Mouse (Mus musculus): ENCODE results near the gene 9430015G10Rik. TPM values are rescaled to one million over a fixed set of nuclear protein-coding genes. Genes with fewer than 3 reads are reported as not detected.

Gene 9430015G10Rik
- polyA plus RNA-seq (2015; fragmentation: Nextera tagmentation; extraction: Ambion mirVana): 37.6 TPM in 2 replicates

DNA sequence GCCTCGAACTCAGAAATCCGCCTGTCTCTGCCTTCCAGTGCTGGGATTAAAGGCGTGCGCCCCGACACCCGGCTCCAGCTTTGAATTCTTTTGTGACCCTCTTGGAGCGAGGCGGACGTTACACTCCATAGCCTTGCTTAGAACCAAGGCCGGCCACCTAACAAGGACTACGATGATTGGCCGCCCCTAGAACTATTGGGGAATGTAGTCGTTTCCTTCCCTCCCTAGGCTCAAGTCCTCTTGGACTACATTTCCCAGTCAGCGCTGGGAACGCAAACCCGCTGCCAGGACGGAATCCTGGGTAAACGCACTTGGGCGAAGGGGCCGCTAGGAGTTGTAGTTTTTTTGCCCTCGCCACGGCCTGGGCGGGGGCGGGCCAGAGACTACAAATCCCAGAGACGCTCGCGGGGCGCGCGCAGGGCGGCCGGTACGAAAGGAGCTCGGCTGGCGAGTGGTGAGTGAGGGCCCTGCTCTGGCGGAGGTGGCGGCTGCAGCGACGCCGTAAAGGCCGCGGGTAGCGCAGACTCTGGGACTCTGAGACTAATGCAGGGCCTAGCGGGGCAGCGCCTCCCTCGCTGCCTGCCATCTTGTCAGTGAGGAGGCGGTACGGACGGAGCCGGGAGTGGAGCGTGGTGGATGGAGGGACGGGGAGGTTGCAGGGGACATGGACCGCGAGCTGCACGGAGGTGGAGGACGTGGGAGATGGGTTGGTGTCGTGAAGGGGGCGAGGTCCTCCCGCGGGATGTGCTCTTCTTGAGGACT, at the start of gene 9430015G10Rik:
Gene 9430015G10Rik, plus strand, starts transcription at position 413 of the 762 bp plus-strand sequence.
- Histone ChIP-seq H3K4me2 (peak within 1 kb of the TSS; percentile 73), H3K9me3 (no peaks in the 10 kb centered on the region), H3K4me3 (peak within 1 kb of the TSS; percentile 86), H3K27ac (peak within 1 kb of the TSS; percentile 88), H3K36me3 (replicated peaks) (no peaks in the 10 kb centered on the region), H3K27me3 (replicated peaks) (no peaks in the 10 kb centered on the region), H3K4me1 (peaks cover 14% of the 10 kb centered on the region), H3K9ac (peak within 1 kb of the TSS; percentile 88)
- ATAC-seq (replicated peaks): peak; percentile 99
- WGBS: under 1% methylated on average over 60 of the region's 60 CpGs

DNA sequence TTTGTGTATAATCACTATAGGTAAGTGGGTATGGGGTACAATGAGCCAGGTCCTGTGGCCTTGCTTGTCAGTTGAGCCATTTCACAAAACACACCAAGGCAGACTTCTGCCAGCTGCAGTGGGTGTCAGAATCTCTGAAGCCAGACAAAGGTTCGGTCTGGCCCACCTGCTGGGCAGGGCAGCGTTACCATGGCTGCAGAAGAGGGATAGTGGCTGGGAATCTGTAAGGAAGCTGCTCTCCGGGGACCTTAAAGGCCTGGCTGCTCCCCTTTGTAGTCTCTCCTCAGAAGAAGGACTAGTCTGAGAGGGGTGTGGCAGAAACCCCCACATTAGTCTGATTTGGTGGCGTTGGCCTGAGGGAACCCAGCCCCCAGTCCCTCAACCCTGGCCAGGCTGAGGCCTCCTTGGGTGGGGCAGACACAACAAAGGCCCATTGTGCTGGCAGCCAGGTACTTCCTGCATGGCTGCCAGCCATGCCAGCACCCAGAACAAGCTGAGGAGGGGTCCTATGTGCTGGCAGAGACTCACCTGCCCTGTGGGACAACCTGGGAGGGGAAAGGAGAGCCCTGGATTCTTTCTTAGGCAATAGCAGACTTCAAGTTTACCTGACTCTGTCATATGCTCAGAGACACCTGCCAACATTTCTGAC, 45.8 kb upstream of the 9430015G10Rik start:
- WGBS: 6% methylated on average over 4 of the region's 4 CpGs
- no peak overlapping the region for H3K4me3 ChIP-seq
- H3K4me2 ChIP-seq: no peak overlapping the region
- H3K27ac ChIP-seq: peak overlapping the region; percentile 38
- H3K27me3 ChIP-seq (replicated peaks): no peaks in the 10 kb centered on the region
- H3K36me3 ChIP-seq (replicated peaks): no peaks in the 10 kb centered on the region
- ATAC-seq (replicated peaks): no peak
- no peaks in the 10 kb centered on the region for H3K9me3 ChIP-seq
- peaks cover 7% of the 10 kb centered on the region for H3K4me1 ChIP-seq
- H3K9ac ChIP-seq: no peak overlapping the region

DNA sequence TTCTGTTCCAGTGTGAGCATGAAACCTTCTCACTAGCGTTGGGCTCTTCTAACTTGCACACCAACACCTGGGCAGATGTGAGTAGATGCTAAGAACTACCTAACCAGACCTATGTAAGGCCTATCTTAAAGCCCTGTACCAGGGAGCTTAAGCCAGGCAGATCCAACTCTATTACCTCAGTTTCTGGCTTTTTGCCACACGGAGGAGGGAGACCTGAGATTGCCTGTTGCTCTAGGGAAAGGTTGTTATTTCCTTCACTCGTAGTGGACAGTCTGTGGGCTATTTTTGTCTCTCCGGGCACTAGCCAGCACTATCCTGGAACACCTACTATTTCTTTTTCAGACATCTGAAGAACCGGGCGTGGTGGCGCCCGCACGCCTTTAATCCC, 45.3 kb upstream of the 9430015G10Rik start:
- Histone ChIP-seq H3K9ac (no peak overlapping the region), H3K4me3 (no peak overlapping the region), H3K36me3 (replicated peaks) (no peaks in the 10 kb centered on the region), H3K4me2 (no peak overlapping the region), H3K27me3 (replicated peaks) (no peaks in the 10 kb centered on the region), H3K4me1 (peaks cover 7% of the 10 kb centered on the region), H3K9me3 (no peaks in the 10 kb centered on the region), H3K27ac (no peak overlapping the region)
- ATAC-seq (replicated peaks): no peak
- 85% methylated on average over 9 of the region's 9 CpGs for WGBS

DNA sequence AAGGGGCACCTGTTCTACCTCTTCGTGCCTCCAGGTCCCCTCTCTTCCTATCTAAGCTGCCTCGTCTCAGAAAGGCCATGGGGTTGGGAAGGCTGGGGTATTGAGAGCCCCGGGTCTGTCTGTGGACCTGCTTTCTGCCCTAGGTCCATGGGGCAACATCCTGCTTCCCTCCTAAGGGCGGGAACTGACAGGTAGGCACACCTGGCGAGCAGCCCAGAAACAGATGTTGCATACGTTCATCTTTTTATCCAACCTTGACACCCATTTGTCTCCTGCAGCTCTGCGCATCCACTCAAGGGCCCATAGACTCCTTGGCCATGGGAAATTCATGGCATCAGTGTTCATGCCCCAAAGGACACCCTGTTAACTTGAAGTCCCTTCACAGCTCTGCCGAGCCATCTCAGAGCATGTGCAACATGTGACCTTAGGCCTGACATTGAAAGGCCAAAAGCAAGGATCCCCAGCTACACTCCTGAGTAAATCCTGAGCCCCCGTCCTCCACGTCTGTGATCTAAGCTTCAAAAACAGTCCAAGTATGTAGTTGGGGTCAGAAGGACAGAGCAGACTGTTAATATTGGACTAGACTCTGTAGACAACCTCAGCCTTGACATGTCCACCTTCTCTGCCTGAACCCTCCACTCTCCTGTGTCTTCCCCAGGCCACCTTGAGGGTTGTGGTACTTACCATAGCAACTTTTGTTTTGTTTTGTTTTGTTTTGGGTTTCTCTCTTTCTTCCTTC, 44.5 kb upstream of the 9430015G10Rik start:
- 88% methylated on average over 10 of the region's 10 CpGs for WGBS
- no peaks in the 10 kb centered on the region for H3K9me3 ChIP-seq
- ATAC-seq (replicated peaks): no peak
- no peak overlapping the region for H3K4me2 ChIP-seq
- H3K27ac ChIP-seq: no peak overlapping the region
- H3K4me1 ChIP-seq: peaks cover 11% of the 10 kb centered on the region
- H3K36me3 ChIP-seq (replicated peaks): no peaks in the 10 kb centered on the region
- no peak overlapping the region for H3K9ac ChIP-seq
- no peaks in the 10 kb centered on the region for H3K27me3 ChIP-seq (replicated peaks)
- H3K4me3 ChIP-seq: no peak overlapping the region

DNA sequence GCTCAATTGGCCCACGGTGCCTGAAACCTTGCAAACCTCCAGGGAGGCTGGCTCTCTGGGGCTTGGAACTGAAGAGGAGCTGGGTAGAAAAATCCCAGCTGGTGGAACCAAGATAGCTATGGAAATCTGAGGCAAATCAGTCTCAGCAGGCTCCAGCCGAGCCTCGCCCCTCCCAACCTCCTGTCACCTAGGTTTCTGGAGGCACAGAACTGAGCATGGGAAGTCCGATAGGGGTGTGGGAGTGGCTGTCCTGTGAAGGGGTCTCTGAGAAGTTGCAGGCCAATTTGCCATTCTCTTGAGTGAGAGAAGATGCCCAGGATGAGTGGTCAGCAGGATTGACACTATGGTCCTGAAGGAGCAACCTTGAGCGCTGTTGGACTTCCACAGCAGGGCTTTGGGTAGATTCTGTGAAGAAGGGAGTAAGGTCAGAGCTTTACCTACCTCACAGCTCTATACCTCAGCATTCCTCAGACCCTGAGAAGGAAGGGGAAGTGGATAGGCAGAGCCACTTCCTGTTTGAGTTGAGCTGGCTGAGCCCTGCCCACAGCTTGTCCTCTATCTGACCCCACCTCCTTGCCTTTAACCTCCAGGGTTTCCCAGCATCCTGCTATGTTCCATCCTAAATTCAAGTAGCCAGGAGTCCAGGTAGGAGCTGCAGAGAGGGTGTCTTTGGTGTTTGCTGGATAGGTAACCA, 42.4 kb upstream of the 9430015G10Rik start:
- no peak for ATAC-seq (replicated peaks)
- Histone ChIP-seq H3K4me3 (no peak overlapping the region), H3K4me2 (no peak overlapping the region), H3K9me3 (no peaks in the 10 kb centered on the region), H3K27ac (no peak overlapping the region), H3K4me1 (peaks cover 14% of the 10 kb centered on the region), H3K27me3 (replicated peaks) (no peaks in the 10 kb centered on the region), H3K9ac (no peak overlapping the region), H3K36me3 (replicated peaks) (no peaks in the 10 kb centered on the region)
- 69% methylated on average over 5 of the region's 5 CpGs for WGBS

DNA sequence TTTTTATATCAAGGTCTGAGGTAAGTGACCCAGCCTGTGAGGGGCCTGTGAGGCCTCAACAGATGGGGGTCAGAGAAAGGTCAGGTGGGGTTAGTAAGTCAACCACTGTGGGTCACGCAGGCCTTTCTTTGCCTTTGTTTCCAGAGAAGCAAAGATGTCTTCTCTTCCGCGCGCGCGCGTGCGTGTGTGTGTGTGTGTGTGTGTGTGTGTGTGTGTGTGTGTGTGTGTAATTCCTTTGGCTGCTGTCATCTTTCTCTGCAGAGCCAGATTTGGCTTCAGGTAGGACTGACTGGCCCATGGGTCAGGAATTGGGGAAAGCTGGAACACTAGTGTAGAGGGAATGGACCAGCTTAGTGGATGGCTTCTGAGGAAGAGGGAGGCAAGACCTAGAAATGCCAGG, 40.1 kb upstream of the 9430015G10Rik start:
- Histone ChIP-seq H3K36me3 (replicated peaks) (no peaks in the 10 kb centered on the region), H3K9ac (no peak overlapping the region), H3K4me1 (peaks cover 7% of the 10 kb centered on the region), H3K27ac (no peak overlapping the region), H3K4me2 (no peak overlapping the region), H3K9me3 (no peaks in the 10 kb centered on the region), H3K4me3 (no peak overlapping the region), H3K27me3 (replicated peaks) (no peaks in the 10 kb centered on the region)
- ATAC-seq (replicated peaks): no peak
- WGBS: 86% methylated on average over 8 of the region's 8 CpGs

DNA sequence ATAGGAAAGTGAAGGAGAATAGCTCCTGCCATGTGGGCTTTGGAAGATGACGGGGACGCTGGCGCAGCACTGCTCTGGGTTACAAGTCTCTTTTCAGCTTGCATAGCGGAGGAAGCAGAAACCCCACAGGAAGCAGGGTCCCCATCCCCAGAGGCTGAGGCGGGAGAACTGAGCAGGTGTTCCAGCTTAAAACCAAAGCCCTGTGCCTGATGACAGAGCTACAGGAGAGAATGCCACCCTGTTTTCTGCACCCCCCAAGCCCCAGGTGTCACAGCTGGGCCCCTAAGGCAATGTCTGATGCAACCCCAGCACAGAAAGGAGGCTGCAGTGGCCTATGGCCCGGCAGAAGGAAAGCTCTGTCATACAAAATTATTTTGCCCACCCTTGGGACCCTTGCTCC, 39.5 kb upstream of the 9430015G10Rik start:
- H3K27me3 ChIP-seq (replicated peaks): no peaks in the 10 kb centered on the region
- H3K36me3 ChIP-seq (replicated peaks): no peaks in the 10 kb centered on the region
- H3K4me1 ChIP-seq: peaks cover 7% of the 10 kb centered on the region
- WGBS: 54% methylated on average over 6 of the region's 6 CpGs
- H3K4me3 ChIP-seq: no peak overlapping the region
- ATAC-seq (replicated peaks): no peak
- 0 out of 2 replicates have a peak overlapping the region, but pooled peaks have one; percentile 9 for H3K27ac ChIP-seq
- no peak overlapping the region for H3K9ac ChIP-seq
- H3K9me3 ChIP-seq: no peaks in the 10 kb centered on the region
- no peak overlapping the region for H3K4me2 ChIP-seq

DNA sequence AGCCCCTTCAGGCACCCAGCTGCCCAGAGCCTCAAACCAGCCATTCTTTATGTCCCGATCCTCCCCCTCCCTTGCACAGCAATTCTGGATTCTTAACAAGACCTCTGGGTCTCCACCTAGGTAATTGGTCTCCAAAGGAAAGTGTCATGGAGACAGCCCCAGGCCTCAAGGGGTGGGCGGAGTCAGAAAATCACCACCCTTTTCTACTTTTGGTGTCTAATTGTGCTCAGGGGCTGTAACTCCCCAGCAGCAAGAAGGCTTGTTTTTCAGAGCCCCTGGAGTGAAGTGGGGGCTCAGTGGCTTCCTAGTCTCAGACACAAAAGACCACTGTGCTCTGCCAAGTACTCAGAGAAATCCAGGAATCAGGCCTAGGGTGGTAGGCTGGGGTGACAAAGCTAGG, 39.1 kb upstream of the 9430015G10Rik start:
- Histone ChIP-seq H3K27ac (no peak overlapping the region), H3K9ac (no peak overlapping the region), H3K4me1 (peaks cover 7% of the 10 kb centered on the region), H3K4me2 (no peak overlapping the region), H3K9me3 (no peaks in the 10 kb centered on the region), H3K4me3 (no peak overlapping the region), H3K36me3 (replicated peaks) (no peaks in the 10 kb centered on the region), H3K27me3 (replicated peaks) (no peaks in the 10 kb centered on the region)
- 49% methylated on average over 2 of the region's 2 CpGs for WGBS
- ATAC-seq (replicated peaks): no peak

DNA sequence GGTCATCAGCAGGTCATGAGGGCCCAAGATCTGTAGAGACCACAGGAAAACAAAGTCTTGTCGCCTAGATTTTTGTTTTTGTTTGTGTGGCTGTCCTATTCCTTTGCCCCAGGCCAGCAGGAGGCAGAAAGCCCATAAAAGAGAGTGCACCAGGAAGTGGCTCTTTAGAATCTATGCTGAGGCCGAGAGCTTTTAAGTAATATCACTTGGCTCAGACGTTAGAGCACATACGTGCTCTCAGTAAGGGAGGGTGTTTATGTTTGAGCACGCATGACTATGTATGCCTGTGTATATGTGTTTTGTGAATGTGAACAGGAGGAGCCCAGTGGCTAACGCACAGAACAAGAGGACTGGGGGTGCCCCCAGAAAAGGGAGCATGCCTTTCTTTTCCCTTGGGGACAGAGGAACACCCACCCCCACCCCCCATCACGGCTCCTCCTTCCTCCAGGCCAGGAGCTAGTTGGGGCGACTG, 32.8 kb upstream of the 9430015G10Rik start:
- Histone ChIP-seq H3K27me3 (replicated peaks) (peaks cover 17% of the 10 kb centered on the region), H3K27ac (no peak overlapping the region), H3K36me3 (replicated peaks) (no peaks in the 10 kb centered on the region), H3K9me3 (no peaks in the 10 kb centered on the region), H3K9ac (no peak overlapping the region), H3K4me3 (no peak overlapping the region), H3K4me1 (peaks cover 9% of the 10 kb centered on the region), H3K4me2 (peak overlapping the region; percentile 65)
- no peak for ATAC-seq (replicated peaks)
- WGBS: 11% methylated on average over 8 of the region's 8 CpGs

DNA sequence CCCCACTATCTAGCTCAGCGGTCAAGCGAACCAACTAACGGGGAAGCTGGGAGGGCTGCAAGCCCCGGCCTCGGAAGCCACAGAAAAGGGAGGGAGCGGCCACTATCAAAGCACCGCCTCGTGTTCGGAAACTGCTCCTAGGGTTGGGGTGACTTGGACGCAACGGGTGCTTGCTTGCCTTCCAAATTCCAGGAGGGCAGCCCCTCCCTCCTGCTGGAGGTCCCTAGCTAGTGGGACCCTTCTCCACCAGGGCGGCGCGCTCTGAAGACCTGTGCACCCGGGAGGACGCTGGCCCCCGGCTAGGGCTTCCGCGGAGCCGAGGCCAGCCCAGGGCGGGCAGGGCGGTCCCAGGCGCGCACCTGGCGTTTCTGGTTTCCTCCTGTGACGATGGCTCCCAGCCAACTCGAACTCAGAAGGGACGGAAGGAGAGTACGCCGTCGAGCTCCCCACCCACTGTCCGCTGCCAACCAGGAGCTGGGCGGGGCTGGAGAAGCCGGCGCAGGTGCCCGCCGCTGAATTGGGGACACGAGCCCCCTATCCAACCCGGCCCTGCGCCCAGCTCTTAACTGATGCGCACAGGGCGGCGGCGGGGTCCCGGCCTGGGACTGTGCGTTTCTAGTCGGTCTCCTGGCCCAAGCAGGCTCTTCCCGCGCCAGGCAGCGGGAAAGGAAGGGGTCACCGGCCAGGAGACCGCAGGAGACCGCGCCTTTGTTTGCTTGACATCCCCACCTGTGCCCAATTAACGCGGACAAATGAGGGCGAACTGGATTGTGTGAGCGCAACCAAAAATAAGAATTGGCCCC, 32.1 kb upstream of the 9430015G10Rik start:
- peak overlapping the region; percentile 23 for H3K9ac ChIP-seq
- peak overlapping the region; percentile 39 for H3K4me3 ChIP-seq
- H3K27me3 ChIP-seq (replicated peaks): peaks cover 17% of the 10 kb centered on the region
- H3K4me2 ChIP-seq: peak overlapping the region; percentile 65
- peaks cover 9% of the 10 kb centered on the region for H3K4me1 ChIP-seq
- no peaks in the 10 kb centered on the region for H3K9me3 ChIP-seq
- H3K27ac ChIP-seq: no peak overlapping the region
- H3K36me3 ChIP-seq (replicated peaks): no peaks in the 10 kb centered on the region
- under 1% methylated on average over 58 of the region's 58 CpGs for WGBS
- ATAC-seq (replicated peaks): no peak

DNA sequence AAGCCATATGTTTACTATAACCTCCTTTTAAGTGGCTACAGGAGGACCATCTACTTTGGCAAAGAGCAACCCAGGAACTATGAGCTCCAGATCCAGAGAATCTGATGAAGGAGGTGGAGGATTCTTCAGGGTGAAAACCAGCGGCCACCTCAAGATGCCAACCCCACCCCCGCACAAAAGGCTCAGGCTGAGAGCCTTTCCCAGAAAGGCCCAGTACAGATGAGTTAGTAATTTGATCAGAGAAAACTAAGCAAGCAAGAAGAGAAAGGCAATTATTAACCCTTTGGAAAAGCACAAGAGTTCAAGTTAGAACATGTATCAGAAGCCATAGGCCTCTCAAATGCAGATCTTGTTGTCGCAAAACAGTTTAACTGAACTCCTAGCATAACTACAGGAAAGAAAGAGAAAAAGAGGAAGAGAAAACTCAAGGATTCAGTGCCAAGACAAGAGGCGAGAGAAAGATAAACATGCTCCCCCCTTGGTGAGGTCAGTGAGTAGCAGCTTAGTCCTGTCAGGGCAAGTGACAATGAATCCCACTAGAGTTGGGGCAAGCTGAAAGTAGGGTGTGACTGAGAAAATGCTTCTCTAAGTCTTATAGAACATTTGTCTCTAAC, 27.1 kb upstream of the 9430015G10Rik start:
- no peak for ATAC-seq (replicated peaks)
- Histone ChIP-seq H3K36me3 (replicated peaks) (no peaks in the 10 kb centered on the region), H3K27me3 (replicated peaks) (peaks cover 7% of the 10 kb centered on the region), H3K4me2 (no peak overlapping the region), H3K9ac (no peak overlapping the region), H3K9me3 (no peaks in the 10 kb centered on the region), H3K27ac (no peak overlapping the region), H3K4me3 (no peak overlapping the region), H3K4me1 (peaks cover 4% of the 10 kb centered on the region)
- WGBS: 68% methylated on average over 4 of the region's 4 CpGs

All from midbrain, embryonic 15.5 days (tissue).